Mouse (Mus musculus) urinary bladder, postnatal 10 days (tissue): ENCODE data around the gene Glis3.

ENCODE experiments used
- DNase-seq: peaks from one replicate; pipeline ENCODE4 v3.0.0; 2022; ENCODE audit warnings: low spot score

Glis3 gene

DNA sequence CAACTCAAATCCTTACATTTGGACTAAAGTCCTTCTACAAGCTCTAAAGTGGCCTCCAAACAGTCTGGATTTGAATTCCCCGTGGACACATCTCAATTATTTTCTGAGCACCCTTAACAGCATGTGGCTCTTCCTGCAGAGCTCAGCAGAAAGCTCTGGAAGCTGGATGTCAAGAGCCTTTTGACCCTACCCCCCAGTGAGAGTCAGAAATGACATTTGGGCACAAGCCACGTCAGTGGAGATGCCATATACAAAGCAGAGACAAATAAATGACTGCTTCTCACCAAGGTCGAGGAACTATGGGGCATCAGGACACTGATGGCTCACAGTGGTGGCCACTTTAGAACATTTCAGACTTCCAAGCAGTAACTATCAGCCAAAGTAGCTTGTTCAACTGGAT is 146.3 kb downstream of the Glis3 start:
- no peak for DNase-seq

DNA sequence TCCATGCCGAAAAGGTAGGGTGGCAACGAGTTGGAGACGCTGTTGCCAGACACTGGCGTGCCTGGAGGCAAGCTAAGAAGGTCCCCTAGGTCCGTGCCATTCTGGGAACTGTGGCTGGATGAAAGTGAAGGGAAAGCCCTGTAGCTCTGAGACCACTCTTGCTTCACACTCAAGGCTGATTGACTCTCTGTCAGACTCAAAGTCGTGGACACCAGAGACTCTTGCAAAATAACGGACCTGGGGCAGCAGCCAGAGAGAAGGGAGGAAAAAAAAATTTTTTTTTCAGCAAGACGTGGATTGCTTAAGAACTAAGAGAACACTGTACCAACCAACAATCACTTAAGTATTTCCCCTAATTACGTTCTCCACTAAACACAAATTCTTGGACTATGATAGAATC is 148.1 kb downstream of the Glis3 start:
- no peak for DNase-seq

DNA sequence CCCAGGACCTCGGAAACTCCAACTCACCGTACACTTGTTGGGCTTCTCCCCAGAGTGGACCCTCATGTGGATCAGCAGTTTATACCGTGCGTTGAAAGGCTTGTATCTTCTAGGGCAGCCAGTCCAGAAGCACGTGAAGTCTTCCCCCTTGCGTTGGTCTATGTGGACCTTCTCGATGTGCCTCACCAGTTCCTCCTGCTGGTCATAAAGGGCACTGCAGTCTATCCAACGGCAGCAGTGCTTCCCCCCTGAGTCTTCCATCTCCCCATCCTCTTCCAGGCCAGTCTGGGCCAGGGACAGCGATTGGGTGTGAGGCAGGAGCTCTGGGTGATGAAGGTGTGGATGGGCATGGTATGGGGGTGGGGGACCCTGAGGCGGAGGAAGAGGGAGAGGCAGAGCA is 149.0 kb downstream of the Glis3 start:
- no peak for DNase-seq

DNA sequence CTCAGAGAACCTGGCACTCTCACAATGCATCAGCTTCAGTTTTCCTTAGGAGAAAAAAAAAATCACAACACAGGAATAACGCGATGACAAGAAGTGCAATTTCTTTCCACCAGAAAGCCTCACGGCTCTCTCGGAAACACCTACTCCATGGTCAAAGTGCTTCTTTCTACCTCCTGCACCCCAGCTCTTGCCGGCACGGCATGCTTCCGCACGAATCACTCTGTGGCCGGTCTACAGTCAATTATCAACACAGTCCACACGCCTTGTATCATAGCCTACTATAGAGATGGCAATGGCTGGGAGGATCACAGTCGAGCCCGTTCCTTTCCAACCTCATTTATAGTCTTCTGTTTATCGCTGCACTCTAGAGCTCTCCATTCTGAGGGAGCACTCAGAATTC is 150.9 kb downstream of the Glis3 start:
- DNase-seq: no peak

DNA sequence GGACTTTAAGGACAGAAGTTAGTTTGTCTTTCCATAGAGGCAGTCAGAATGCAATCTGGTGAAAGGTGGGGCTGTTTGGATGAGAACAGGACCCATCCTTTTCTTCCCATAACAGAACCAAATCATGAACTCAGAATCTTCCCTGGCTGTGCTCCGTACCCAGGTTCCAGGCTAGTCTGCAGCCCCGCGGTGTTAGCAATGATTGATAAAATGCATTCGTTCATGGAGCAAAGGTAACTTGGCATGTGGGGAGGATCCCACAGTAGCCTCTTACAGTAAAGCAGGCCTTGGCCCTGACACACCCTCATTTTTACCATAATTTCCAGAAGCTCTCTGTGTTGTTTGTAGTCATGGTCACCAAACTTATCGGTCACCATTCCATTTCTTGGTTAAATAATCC is 152.4 kb downstream of the Glis3 start:
- no peak for DNase-seq

DNA sequence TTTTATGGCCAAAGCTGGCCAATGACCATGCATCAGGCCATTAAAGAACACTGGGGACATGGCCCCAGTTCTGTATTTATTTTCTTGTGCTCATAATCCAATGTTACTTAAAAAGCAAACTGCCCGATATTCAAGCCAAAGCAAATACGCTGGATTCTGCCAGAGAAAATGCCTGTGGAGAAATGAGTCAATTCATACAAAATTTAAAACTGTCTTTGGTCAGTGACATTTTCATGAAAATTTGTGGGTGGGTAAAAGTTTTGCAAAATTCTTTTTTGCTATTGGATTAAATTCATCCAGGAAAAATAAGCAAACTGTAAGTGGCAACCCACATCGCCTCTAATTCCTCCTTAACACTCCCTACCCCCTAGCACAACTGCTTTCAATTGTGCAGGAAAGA is 154.5 kb downstream of the Glis3 start:
- no peak for DNase-seq

DNA sequence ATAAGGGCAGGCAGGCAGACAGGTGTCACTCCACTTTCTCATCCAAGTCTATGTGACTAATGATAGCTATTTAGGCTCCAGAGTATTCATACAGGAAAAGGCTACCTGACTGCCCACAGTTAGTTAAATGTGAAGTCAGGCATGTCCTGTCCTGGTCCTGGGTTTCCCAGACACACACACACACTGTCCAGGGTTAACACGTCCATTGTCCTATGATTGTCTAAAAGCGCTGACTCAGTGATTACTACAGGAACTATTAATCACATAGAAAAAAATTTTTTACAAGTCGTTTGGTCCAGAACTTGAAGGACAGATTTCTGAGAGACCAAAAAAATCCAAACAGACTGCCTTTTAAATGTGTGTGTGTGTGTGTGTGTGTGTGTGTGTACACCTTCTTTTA is 157.6 kb downstream of the Glis3 start:
- no peak for DNase-seq

DNA sequence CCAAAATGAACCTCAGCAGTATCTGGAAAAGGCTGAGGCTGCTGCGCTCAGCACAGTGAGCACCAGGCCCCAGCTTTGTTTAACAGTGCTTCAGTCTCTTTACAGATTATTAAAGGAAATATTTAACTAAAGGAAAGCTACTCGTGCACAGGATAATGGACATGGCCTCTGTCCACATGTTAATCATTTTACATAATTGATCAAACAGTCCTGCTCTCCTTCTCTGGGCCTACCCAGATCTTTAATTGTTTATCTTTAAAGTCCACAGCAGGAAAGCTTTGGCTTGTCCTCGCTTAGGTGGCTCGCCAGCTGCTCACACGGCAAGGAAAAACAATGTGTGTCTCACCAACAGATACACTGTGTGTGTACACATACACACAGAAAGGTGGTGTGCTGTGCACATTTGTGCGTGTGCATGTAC is 159.1 kb downstream of the Glis3 start:
- no peak for DNase-seq

DNA sequence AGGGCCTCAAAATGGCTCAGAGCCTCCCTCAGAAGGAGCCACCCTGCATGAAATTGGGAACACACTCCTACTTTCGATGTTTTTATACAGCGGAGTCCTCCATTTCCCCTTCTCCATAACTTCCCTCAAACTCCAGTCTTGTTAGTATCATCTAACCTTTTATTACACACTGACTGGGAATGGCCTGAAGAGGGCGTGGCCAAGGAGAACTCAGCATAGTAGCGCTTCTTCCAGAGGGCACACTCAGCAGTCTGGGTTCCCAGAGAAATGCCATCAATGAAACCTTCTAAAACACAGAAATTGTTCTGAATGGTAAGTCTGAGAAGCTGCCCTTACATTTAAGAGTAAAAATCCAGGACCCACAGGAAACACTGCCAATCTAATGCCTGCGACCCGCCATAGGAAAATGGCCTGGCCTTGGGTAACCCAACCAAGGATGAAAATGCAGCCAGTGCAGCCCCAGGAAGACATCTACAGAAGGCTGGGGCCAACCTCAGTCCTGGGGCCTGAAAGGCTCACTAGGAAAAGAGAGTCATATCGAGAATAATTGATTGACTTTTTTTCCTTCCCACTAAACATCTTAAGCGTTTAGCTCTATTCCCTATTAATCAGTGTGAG is 159.6 kb downstream of the Glis3 start:
- DNase-seq: no peak

DNA sequence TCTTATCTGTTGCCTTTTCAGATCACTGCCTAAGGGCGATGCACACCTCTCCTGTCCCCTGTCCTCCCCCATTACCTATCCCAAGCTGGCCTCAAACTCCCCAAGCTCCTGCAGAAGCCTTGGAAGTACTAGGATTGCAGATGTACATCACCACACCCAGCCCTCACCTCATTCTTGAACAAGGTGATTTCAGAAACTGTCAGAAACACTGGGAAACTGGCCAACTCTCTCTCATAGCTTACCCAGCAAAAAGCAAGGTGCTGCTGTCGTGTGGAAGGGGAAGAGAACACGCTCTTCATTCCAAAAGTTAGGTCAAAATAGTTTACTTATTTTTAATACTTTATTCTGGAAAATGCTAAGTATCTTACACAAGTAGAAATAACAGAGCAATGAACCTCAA is 160.6 kb downstream of the Glis3 start:
- DNase-seq: no peak

DNA sequence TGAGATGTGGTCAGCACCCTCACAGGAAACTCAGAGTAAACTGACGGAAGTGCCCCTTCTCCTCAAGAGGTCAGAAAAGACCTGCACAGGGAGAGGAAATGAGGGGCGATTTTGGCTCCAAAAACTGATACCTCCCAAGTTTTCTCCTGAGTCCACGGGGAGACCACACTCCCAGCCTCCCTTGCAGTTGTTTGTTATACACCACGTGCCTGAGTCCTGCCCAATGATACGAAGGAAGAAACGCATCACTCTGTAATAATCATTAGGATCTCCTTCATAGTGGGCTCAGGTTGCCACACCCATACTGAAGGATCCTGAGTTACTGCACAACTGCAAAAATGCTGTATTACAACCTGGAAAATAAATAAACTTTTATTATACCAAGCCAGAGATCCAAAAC is 161.0 kb downstream of the Glis3 start:
- no peak for DNase-seq

DNA sequence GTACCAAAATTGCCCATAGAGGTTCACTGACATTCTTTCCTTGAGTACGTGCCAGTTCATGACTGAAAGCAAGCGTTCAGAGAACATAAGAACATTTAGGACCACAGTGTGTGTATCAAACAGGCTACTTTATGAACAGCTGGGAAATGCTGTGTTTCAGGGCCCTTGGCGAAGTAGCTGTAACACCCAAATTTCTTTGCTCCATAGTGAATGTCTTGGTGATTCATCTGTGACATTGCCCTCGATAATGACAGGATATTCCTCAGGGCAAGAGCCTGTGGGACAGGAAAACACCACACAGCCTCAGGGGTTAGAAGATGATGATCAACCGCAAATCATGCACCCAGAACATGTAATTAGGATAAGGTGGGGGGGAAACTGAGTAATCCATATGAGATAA is 161.6 kb downstream of the Glis3 start:
- no peak for DNase-seq

DNA sequence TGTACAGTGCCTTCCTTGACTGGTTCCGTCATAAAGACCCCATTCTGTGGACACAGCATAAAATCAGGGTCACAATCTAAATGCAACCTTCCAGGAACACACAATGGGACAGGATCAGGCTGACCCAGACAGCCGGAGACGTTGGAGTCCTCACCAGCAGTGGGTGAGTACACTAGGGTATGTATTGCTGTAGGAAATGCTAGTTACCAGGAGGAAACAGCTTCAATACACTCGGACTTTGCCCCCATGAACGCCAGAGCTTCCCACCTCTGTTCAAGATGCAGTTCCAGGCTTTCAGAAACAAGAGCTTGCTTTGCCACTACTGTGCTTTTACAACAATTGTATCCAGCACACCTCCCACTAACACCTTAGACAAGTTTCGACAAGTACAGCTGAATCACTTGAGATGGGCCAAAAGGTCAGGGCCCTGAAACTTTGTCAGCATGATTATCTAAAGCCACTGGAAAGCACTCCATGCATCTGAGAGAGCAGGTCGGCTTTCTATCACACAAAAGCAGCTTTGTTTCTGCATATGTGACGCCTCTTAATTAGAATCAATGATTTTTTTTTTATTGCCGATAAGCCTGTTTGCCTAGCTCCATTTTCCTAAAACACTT is 162.3 kb downstream of the Glis3 start:
- DNase-seq: no peak

DNA sequence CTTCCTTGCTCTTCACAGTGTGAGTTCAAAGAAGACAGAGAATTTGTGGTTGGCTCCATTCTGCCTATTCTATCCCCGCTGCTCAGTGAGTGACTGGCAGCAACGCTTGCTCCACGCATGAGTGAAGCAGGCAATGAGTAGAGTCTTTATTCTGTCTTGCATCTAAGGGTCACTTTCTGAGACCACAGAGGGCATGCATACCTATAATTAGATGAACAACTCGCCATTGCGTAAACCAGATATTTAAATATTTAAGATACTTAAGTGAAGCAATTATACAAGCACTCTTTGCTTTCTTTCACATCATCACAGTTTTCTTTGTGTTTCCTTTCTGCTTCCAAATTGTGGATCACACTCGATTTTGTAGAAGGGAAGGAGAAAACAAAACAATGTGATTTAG is 163.4 kb downstream of the Glis3 start:
- DNase-seq: no peak

DNA sequence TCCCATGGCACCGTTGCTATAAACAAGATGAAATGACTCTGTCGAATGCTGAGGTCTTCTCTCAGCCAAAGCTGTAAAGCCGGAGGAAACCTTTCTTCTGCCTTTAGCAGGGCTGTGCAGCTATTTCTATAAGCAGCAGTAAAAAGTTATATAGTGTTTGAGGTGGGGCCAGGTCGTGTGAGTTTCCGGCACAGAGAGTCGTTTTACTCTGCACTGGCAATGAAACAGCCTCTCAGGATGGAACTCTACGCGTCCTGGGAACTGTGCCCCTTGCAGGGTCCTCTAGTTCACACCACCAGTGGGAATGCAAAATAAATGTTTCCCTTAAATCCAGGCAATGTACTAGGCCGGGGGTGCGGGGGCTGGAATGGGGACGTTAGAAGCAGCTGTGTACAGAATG is 167.4 kb downstream of the Glis3 start:
- DNase-seq: no peak

DNA sequence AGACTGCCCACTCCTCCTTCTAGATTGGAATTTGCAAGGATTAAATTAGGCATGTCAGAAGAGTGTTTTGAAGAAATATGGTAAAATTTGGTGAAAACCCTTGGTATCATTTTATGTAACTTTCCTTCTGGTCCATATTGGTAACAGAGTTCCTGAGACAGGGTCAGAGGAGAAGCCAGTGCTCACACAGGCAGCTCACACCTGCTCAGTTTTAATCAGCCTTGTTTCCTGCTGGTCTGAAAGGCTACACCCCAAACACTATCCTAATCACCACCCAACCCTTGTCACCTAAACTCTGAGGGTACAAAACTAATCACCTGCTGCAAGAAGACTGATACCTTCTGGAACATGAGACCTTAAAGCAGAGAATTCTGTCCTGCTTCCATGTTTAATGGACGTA is 168.0 kb downstream of the Glis3 start:
- no peak for DNase-seq

DNA sequence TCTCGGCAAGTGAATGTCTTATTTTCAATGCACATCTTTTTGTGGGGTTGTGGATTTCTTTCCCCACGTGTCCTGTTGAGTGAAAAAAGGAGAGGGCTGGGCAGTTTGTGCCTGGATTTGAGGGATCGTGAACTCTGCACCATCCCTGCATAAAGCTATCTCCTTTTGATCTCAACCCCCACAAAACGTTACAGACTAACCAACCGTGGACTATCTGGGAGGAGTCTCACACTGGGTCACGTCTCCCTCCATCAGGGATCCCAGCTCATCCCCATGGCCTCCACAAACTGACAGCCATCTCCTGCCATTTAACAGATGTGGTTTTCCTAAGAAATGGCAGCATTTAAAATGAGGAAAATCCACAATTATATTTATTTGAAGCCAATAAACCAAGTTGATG is 174.5 kb downstream of the Glis3 start:
- no peak for DNase-seq

DNA sequence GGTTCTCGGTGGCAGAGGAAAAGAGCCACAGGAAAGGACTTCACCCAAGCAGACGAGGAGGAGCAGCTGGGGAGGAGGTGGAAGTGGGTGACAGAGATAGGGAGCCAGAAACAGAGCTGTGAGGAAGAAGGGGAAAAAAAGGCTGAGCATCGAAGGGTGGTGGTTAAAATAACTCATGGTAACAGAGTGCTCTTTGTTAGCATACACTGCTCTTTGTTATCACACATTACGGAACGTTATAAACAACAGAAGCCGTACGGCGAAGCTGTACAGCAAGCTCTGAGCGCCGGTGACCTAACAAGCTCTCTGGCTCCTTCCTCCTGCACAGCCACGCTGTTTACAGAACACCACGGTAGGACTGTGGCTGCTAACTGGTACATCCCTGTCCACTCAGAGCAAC is 176.9 kb downstream of the Glis3 start:
- DNase-seq: no peak

DNA sequence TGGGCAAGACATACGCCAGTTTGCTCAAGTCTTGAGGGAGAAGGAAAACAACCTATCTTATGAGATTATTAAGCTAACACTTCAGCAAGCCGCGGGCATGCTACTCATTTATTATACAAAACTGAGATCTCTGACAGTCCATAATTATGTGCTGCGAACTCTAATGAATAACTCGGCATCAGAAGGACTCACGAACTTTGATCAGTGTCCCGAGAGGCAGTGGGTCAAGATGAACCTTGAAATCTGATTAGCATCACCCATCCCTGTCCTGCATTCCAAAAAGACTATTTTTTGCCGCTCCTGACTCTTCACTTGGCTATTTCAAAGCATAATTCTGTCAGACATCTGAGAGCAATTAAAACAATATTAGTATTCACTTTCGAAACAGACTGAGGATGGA is 178.9 kb downstream of the Glis3 start:
- DNase-seq: no peak

DNA sequence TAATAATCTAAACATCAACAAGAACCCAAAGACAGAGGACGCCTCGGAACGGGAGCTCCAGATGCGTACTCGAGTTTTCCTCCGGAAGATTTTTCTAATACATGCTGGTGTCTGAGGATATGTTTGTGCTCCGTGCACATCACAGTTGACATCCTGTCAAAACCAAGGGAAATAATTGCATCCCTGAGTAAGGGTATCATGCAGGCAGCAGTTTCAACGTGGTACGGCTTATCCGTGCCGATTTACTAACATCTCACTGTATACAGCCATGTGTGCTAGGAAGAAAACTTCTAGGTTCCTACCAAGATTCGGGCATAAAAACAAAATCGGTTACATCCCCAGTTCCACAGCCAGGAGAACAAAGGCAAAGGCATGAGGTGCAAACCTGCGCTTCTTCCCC is 179.4 kb downstream of the Glis3 start:
- DNase-seq: no peak

DNA sequence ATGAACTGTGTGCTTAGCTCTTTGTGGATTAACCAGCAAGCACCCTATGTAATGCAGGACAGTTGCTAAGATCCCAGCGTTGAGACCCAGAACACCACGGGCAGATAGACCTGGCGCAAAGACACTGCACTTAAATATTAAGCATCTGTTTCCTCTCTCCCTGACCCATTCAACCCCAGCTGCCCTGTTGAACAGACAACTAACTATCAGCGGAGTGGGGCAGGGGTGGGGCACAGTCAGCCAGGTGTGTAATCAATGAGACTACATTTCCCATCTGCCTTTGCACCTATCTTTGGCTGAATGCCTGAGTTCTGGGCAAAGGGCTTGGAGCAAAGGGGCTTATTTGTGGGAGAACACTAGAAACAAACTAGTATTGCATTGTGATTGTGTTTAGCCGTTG is 180.1 kb downstream of the Glis3 start:
- DNase-seq: no peak

DNA sequence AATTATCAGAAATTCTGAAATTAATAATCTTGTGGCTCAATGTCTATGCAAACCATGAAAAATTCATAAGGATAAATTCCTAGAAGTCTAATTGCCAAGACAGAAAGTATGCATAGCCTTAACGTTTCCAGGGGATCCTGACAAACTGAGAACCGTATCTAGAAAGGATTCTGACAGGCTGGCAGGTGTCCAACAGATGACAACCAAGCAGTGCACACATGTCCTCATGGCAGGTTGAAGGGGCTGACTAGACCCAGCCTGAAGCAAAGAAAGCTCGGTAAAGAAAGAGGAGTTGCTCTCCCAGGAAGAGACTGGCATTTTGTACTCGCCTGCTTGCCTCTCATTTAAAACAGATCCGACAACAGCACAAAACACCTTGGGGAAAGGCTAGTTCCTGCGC is 184.0 kb downstream of the Glis3 start:
- no peak for DNase-seq

DNA sequence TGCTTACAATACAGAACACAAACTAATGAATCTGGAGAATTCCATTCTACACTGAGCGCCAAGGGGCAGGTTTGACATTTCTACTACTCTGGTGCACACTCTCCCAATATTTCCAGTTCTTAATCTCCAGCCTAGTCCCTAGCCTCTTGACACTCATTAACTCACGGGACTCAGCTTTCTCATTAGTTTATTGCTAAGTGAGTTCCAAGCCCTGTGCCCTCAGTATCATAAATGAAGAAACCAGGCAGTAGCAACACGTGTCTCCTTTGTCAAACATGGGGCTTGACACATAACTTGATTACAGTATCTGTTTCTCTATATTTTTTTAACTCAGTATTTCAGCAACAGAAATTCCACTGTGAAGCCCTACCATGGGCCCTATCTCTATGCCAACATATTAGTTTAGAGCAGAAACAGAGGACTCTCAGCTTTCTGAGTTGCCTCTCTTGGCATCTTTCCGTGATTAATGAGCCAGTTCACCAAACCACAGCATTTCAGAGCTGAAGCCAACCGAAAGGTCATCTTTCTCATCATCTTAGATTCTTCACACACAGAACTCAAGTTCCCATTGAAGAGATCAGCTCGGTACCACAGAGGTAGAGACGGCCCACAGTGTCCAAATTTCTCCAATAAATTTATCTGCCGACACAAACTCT is 186.1 kb downstream of the Glis3 start:
- no peak for DNase-seq

DNA sequence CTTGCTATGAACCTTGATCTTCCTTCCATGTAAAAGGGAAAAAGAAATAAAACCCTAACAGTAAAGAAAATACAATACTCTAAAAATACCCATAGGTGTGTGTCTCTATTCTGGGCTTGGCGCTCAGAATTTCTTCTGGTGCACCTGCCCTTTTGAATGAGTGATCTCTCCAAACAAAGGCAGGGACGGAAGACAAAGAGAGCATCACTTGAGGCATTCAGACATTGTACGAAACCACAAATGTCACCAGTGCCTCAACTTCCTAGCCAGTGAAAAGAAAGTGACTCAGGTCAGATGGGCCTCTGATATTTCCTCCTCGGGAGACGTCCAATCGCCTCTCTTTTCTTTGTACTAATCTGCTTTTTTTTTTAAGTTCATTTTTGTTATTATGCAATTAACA is 201.8 kb downstream of the Glis3 start:
- DNase-seq: no peak
